Mouse (Mus musculus) kidney, adult 8-10 months (tissue): ENCODE measurements around the gene Col16a1.

Source experiments
- DNase-seq, 2 experiments: peaks; one replicate each; pipeline ENCODE4 v3.0.0; 2022

Col16a1 gene

GRCm38 (mm10) chr4:130131448-130132105 is 83.9 kb downstream of the Col16a1 start:
- DNase-seq, result peak; percentile 28 to 43

GRCm38 (mm10) chr4:130133399-130133798 is 85.8 kb downstream of the Col16a1 start:
- no peak for DNase-seq

- DNase-seq, result peak; percentile 48 to 70
Measured at GRCm38 (mm10) chr4:130138441-130139213, 91.0 kb downstream of the Col16a1 start.

- DNase-seq, result no peak
Measured at GRCm38 (mm10) chr4:130139214-130139492, 91.5 kb downstream of the Col16a1 start, which contains the start of gene Hcrtr1. Gene Hcrtr1, minus strand, starts transcription at chr4:130139359.

- no peak for DNase-seq
Measured at GRCm38 (mm10) chr4:130140992-130141402, 93.4 kb downstream of the Col16a1 start.

- DNase-seq, result no peak
Measured at GRCm38 (mm10) chr4:130141786-130142185, 94.1 kb downstream of the Col16a1 start.

- no peak for DNase-seq
Measured at GRCm38 (mm10) chr4:130148405-130148804, 100.8 kb downstream of the Col16a1 start.
